Mouse (Mus musculus) gastrocnemius, postnatal 4 days (tissue): Measurements from ENCODE around the gene Sipa1l3. TPM values are rescaled to one million over a fixed set of nuclear protein-coding genes. Genes with fewer than 3 reads are reported as not detected.

Experiments used
- DNase-seq, 2 experiments: peaks; one replicate each; pipeline ENCODE4 v3.0.0; 2021 to 2022; ENCODE audit warnings: low spot score in 2 of 2, mixed read lengths in 2 of 2
- total RNA-seq, 2 experiments: library from RNA; stranded (reverse); gene quantifications; 2 replicates each; pipeline ENCODE4 v1.2.3; 2021

Sipa1l3 gene
- total RNA-seq, 2 experiments from 2014 or later: 25.0 to 30.0 TPM

GRCm38 (mm10) chr7:29447147-29447829 is 71.2 kb downstream of the Sipa1l3 start:
- no peak for DNase-seq

GRCm38 (mm10) chr7:29446156-29446555 is 72.3 kb downstream of the Sipa1l3 start:
- DNase-seq: no peak

- no peak for DNase-seq
Observed at GRCm38 (mm10) chr7:29444527-29444926, 73.9 kb downstream of the Sipa1l3 start.

- DNase-seq: no peak
Observed at GRCm38 (mm10) chr7:29444070-29444469, 74.4 kb downstream of the Sipa1l3 start.

- DNase-seq: no peak
Observed at GRCm38 (mm10) chr7:29441793-29442192, 76.6 kb downstream of the Sipa1l3 start.

- no peak for DNase-seq
Observed at GRCm38 (mm10) chr7:29441151-29441550, 77.3 kb downstream of the Sipa1l3 start.

- no peak for DNase-seq
Observed at GRCm38 (mm10) chr7:29438655-29439282, 79.7 kb downstream of the Sipa1l3 start.

- no peak for DNase-seq
Observed at GRCm38 (mm10) chr7:29438204-29438603, 80.2 kb downstream of the Sipa1l3 start.

GRCm38 (mm10) chr7:29437072-29437471 is 81.4 kb downstream of the Sipa1l3 start:
- no peak for DNase-seq

GRCm38 (mm10) chr7:29434313-29435035 is 84.0 kb downstream of the Sipa1l3 start:
- DNase-seq: no peak

GRCm38 (mm10) chr7:29433725-29434124 is 84.7 kb downstream of the Sipa1l3 start:
- no peak for DNase-seq

- no peak for DNase-seq
Observed at GRCm38 (mm10) chr7:29432947-29433553, 85.4 kb downstream of the Sipa1l3 start.

GRCm38 (mm10) chr7:29432180-29432946 is 86.1 kb downstream of the Sipa1l3 start:
- no peak for DNase-seq

GRCm38 (mm10) chr7:29430739-29431211 is 87.7 kb downstream of the Sipa1l3 start:
- no peak for DNase-seq

GRCm38 (mm10) chr7:29426056-29426455 is 92.4 kb downstream of the Sipa1l3 start:
- no peak for DNase-seq

- DNase-seq: no peak
Observed at GRCm38 (mm10) chr7:29425413-29425827, 93.0 kb downstream of the Sipa1l3 start.

- no peak for DNase-seq
Observed at GRCm38 (mm10) chr7:29424690-29425089, 93.8 kb downstream of the Sipa1l3 start.

- DNase-seq: no peak
Observed at GRCm38 (mm10) chr7:29421909-29422244, 96.6 kb downstream of the Sipa1l3 start.

- no peak for DNase-seq
Observed at GRCm38 (mm10) chr7:29421240-29421908, 97.1 kb downstream of the Sipa1l3 start.

GRCm38 (mm10) chr7:29419836-29420235 is 98.6 kb downstream of the Sipa1l3 start:
- DNase-seq: no peak
